Mouse (Mus musculus) C2C12 (cell line): ENCODE results near the gene Zfyve28.

Experiments
- CTCF ChIP-seq: IDR thresholded peaks from one replicate; pipeline ENCODE4 v1.5.1; 2011; ENCODE audit not compliant: control insufficient read depth, insufficient read depth, insufficient read length
- MYOD1 ChIP-seq: IDR thresholded peaks from one replicate; pipeline ENCODE4 v1.6.1; 2011; ENCODE audit warnings: low read depth; ENCODE audit not compliant: control insufficient read depth, insufficient read length

GRCm38 (mm10) chr5:34287838-34288145, 457 bp downstream of the Zfyve28 start:
- TF ChIP-seq CTCF (no peak), MYOD1 (no peak)
